Mouse (Mus musculus): ENCODE measurements around the gene Pigf. TPM values are rescaled to one million over a fixed set of nuclear protein-coding genes. Genes with fewer than 3 reads are reported as not detected.

Pigf gene
- polyA plus RNA-seq, 1 experiment from 2014 or later = 13.2 TPM

- Histone ChIP-seq H3K27me3 (ENCODE audit: insufficient read depth, low read length) (no peaks in the 10 kb centered on the region), H3K36me3 (replicated peaks; ENCODE audit: insufficient read depth, low read length) (no peaks in the 10 kb centered on the region)
Observed at GRCm38 (mm10) chr17:86986449-86987138, 38.6 kb downstream of the Pigf start.

GRCm38 (mm10) chr17:86982497-86982896, 42.7 kb downstream of the Pigf start:
- no peaks in the 10 kb centered on the region for H3K9me3 ChIP-seq (ENCODE audit: low read length)
- WGBS (ENCODE audit: insufficient replicate concordance) = 75% methylated on average over 9 of the region's 9 CpGs
- peak; percentile 36 for ATAC-seq

More at GRCm38 (mm10) chr17:86986449-86987138, 38.6 kb downstream of the Pigf start:
- 64% methylated on average over 17 of the region's 17 CpGs for WGBS (ENCODE audit: insufficient replicate concordance)
- Histone ChIP-seq H3K9me3 (ENCODE audit: low read length) (no peaks in the 10 kb centered on the region), H3K27ac (ENCODE audit: low read depth) (no peak overlapping the region), H3K4me2 (ENCODE audit: low read depth, low read length) (no peak overlapping the region), H3K4me1 (ENCODE audit: insufficient read depth) (no peaks in the 10 kb centered on the region), H3K4me3 (ENCODE audit: low read depth, low read length) (no peak overlapping the region), H3K9ac (replicated peaks) (no peak overlapping the region)
- DNase-seq = no peak
- ATAC-seq = no peak
- TF ChIP-seq CTCF (IDR thresholded peaks at IDR 0.05; ENCODE audit: low read depth) (no peak), EP300 (IDR thresholded peaks at IDR 0.05; ENCODE audit: low read depth) (no peak)

GRCm38 (mm10) chr17:86981701-86982100, 43.5 kb downstream of the Pigf start:
- Histone ChIP-seq H3K4me1 (ENCODE audit: insufficient read depth) (no peaks in the 10 kb centered on the region), H3K27ac (ENCODE audit: low read depth) (no peak overlapping the region), H3K4me3 (ENCODE audit: low read depth, low read length) (no peak overlapping the region), H3K9me3 (ENCODE audit: low read length) (no peaks in the 10 kb centered on the region), H3K9ac (replicated peaks) (no peak overlapping the region), H3K4me2 (ENCODE audit: low read depth, low read length) (no peak overlapping the region), H3K36me3 (replicated peaks; ENCODE audit: insufficient read depth, low read length) (no peaks in the 10 kb centered on the region), H3K27me3 (ENCODE audit: insufficient read depth, low read length) (no peaks in the 10 kb centered on the region)
- WGBS (ENCODE audit: insufficient replicate concordance) = 92% methylated on average over 2 of the region's 2 CpGs
- TF ChIP-seq EP300 (IDR thresholded peaks at IDR 0.05; ENCODE audit: low read depth) (no peak), CTCF (IDR thresholded peaks at IDR 0.05; ENCODE audit: low read depth) (no peak)
- DNase-seq (no peak), ATAC-seq (no peak)

More at GRCm38 (mm10) chr17:86982497-86982896, 42.7 kb downstream of the Pigf start:
- Histone ChIP-seq H3K27ac (ENCODE audit: low read depth) (no peak overlapping the region), H3K9ac (replicated peaks) (no peak overlapping the region), H3K36me3 (replicated peaks; ENCODE audit: insufficient read depth, low read length) (no peaks in the 10 kb centered on the region), H3K4me3 (ENCODE audit: low read depth, low read length) (no peak overlapping the region), H3K4me2 (ENCODE audit: low read depth, low read length) (no peak overlapping the region), H3K4me1 (ENCODE audit: insufficient read depth) (no peaks in the 10 kb centered on the region), H3K27me3 (ENCODE audit: insufficient read depth, low read length) (no peaks in the 10 kb centered on the region)
- TF ChIP-seq CTCF (IDR thresholded peaks at IDR 0.05; ENCODE audit: low read depth) = no peak
- no peak for TF ChIP-seq EP300 (IDR thresholded peaks at IDR 0.05; ENCODE audit: low read depth)
- DNase-seq = no peak

GRCm38 (mm10) chr17:86981205-86981604, 44.0 kb downstream of the Pigf start:
- WGBS (ENCODE audit: insufficient replicate concordance) = 62% methylated on average over 1 of the region's 1 CpGs
- TF ChIP-seq CTCF (IDR thresholded peaks at IDR 0.05; ENCODE audit: low read depth) = no peak
- no peak for TF ChIP-seq EP300 (IDR thresholded peaks at IDR 0.05; ENCODE audit: low read depth)
- H3K9ac ChIP-seq (replicated peaks) = no peak overlapping the region
- no peaks in the 10 kb centered on the region for H3K9me3 ChIP-seq (ENCODE audit: low read length)
- no peak overlapping the region for H3K27ac ChIP-seq (ENCODE audit: low read depth)
- ATAC-seq = no peak
- no peak for DNase-seq
- H3K27me3 ChIP-seq (ENCODE audit: insufficient read depth, low read length) = no peaks in the 10 kb centered on the region
- no peak overlapping the region for H3K4me2 ChIP-seq (ENCODE audit: low read depth, low read length)
- H3K36me3 ChIP-seq (replicated peaks; ENCODE audit: insufficient read depth, low read length) = no peaks in the 10 kb centered on the region
- H3K4me1 ChIP-seq (ENCODE audit: insufficient read depth) = no peaks in the 10 kb centered on the region
- H3K4me3 ChIP-seq (ENCODE audit: low read depth, low read length) = no peak overlapping the region

- Histone ChIP-seq H3K4me1 (ENCODE audit: insufficient read depth) (no peaks in the 10 kb centered on the region), H3K27ac (ENCODE audit: low read depth) (no peak overlapping the region), H3K4me2 (ENCODE audit: low read depth, low read length) (no peak overlapping the region), H3K9ac (replicated peaks) (no peak overlapping the region), H3K4me3 (ENCODE audit: low read depth, low read length) (no peak overlapping the region), H3K9me3 (ENCODE audit: low read length) (no peaks in the 10 kb centered on the region), H3K27me3 (ENCODE audit: insufficient read depth, low read length) (no peaks in the 10 kb centered on the region), H3K36me3 (replicated peaks; ENCODE audit: insufficient read depth, low read length) (0 out of 2 replicates have a peak, but pooled peaks cover 4% of the 10 kb centered on the region)
- 41% methylated on average over 6 of the region's 6 CpGs for WGBS (ENCODE audit: insufficient replicate concordance)
- TF ChIP-seq EP300 (IDR thresholded peaks at IDR 0.05; ENCODE audit: low read depth) (no peak), CTCF (IDR thresholded peaks at IDR 0.05; ENCODE audit: low read depth) (no peak)
- DNase-seq (no peak), ATAC-seq (no peak)
Observed at GRCm38 (mm10) chr17:86978496-86978895, 46.7 kb downstream of the Pigf start.

- Histone ChIP-seq H3K27ac (ENCODE audit: low read depth) (no peak overlapping the region), H3K4me3 (ENCODE audit: low read depth, low read length) (no peak overlapping the region), H3K4me2 (ENCODE audit: low read depth, low read length) (no peak overlapping the region), H3K4me1 (ENCODE audit: insufficient read depth) (peaks cover 4% of the 10 kb centered on the region; the same call in 1 of the 2 replicates), H3K9me3 (ENCODE audit: low read length) (no peaks in the 10 kb centered on the region), H3K27me3 (ENCODE audit: insufficient read depth, low read length) (no peaks in the 10 kb centered on the region), H3K9ac (replicated peaks) (no peak overlapping the region), H3K36me3 (replicated peaks; ENCODE audit: insufficient read depth, low read length) (0 out of 2 replicates have a peak, but pooled peaks cover 4% of the 10 kb centered on the region)
- DNase-seq = no peak
- 66% methylated on average over 10 of the region's 10 CpGs for WGBS (ENCODE audit: insufficient replicate concordance)
- TF ChIP-seq EP300 (IDR thresholded peaks at IDR 0.05; ENCODE audit: low read depth) (no peak), CTCF (IDR thresholded peaks at IDR 0.05; ENCODE audit: low read depth) (no peak)
- ATAC-seq = no peak
Observed at GRCm38 (mm10) chr17:86976387-86976786, 48.8 kb downstream of the Pigf start.
